In the genomic region with DNA sequence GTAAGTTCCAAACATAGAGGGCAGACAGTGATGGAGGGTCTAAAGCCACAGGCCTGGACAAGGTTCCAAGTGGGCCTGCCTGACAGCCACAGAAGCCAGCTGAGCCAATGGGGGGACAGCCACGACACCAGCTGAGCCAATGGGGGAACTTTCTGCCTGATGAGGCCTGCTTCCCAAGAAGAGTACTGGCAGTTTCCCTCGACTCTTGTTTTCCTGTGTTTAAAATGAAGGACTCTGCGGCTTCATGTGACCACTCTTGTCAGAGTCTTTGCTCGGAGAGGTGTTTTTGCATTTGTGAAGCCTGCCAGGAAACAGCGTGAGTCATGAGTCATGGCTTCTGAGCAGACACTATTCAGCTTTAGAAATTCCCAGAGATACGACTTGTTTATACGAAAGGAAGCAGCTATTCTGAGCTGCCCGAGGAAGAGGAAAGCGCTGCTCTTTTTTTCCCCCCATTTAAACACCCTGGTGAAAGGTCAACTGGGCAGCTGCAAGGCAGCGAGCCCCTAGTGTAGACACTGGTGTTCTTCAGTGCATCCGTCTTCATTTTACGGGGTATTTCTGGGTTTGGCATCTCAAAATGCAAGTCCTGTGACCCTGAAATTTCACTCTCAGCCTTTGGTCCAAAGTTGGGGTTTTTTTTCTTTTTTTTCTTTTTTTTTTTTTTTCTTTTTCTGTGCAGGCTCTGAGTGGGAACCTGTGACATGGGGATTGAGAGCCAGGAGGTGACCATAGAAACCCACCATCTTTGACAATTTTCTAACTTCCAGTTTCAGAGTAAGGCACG, we compare ENCODE assay signal across 8 mouse cellular contexts.
DNase-seq lines count a peak whose midpoint lies in the region; ATAC-seq lines count a peak whose summit lies in the region.

No protein-coding gene starts in this region.

- no peaks in the 10 kb centered on the region for H3K9me3 ChIP-seq in embryonic facial prominence, embryonic 10.5 days
- no peaks in the 10 kb centered on the region for H3K9me3 ChIP-seq in limb, embryonic 13.5 days
- no peaks in the 10 kb centered on the region for H3K9me3 ChIP-seq in midbrain, embryonic 16.5 days (replicated peaks; ENCODE audit: control insufficient read depth, low read length, poor library complexity, severe bottlenecking)

- peaks cover 25% of the 10 kb centered on the region for H3K4me1 ChIP-seq in embryonic facial prominence, embryonic 10.5 days
- H3K4me1 ChIP-seq in limb, embryonic 13.5 days = peaks cover 13% of the 10 kb centered on the region; the same call in 1 of the 2 replicates
- peaks cover 8% of the 10 kb centered on the region for H3K4me1 ChIP-seq in midbrain, embryonic 16.5 days (ENCODE audit: control insufficient read depth, insufficient read depth, low read length)

- H3K9ac ChIP-seq in limb, embryonic 13.5 days = no peak overlapping the region
- no peak overlapping the region for H3K9ac ChIP-seq in midbrain, embryonic 16.5 days (ENCODE audit: low read depth, low read length)

- peak overlapping the region; percentile 54 for H3K27ac ChIP-seq in embryonic facial prominence, embryonic 10.5 days (replicated peaks)
- no peak overlapping the region for H3K27ac ChIP-seq in limb, embryonic 13.5 days
- peak overlapping the region; percentile 58 for H3K27ac ChIP-seq in midbrain, embryonic 16.5 days (ENCODE audit: low read length)

- WGBS in embryonic facial prominence, embryonic 10.5 days = 50% methylated on average over 13 of the region's 13 CpGs
- 44% methylated on average over 13 of the region's 13 CpGs for WGBS in limb, embryonic 13.5 days
- 40% methylated on average over 13 of the region's 13 CpGs for WGBS in midbrain, embryonic 16.5 days

- no peaks in the 10 kb centered on the region for H3K36me3 ChIP-seq in embryonic facial prominence, embryonic 10.5 days (replicated peaks)
- no peaks in the 10 kb centered on the region for H3K36me3 ChIP-seq in limb, embryonic 13.5 days
- no peaks in the 10 kb centered on the region for H3K36me3 ChIP-seq in midbrain, embryonic 16.5 days (ENCODE audit: control insufficient read depth, insufficient read depth, low read length)

- H3K4me2 ChIP-seq in limb, embryonic 13.5 days (replicated peaks) = no peak overlapping the region
- no peak overlapping the region for H3K4me2 ChIP-seq in midbrain, embryonic 16.5 days (ENCODE audit: low read length)

- H3K4me3 ChIP-seq in embryonic facial prominence, embryonic 10.5 days = no peak overlapping the region
- H3K4me3 ChIP-seq in limb, embryonic 13.5 days = no peak overlapping the region
- no peak overlapping the region for H3K4me3 ChIP-seq in midbrain, embryonic 16.5 days (ENCODE audit: low read depth, low read length)

- ATAC-seq in limb, embryonic 13.5 days (ENCODE audit: low FRiP score, low read depth) = peak; percentile 77
- peak; percentile 48; the same call in 1 of the 2 replicates for ATAC-seq in midbrain, embryonic 16.5 days
- no peak for ATAC-seq in granulocyte monocyte progenitor cell, adult 5-6 weeks (replicated peaks; ENCODE audit: poor library complexity, severe bottlenecking)

- DNase-seq in 416B (ENCODE audit: low read depth) = peak; percentile 89
- peak; percentile 87 for DNase-seq in adrenal gland, adult 2 months
- DNase-seq in embryonic facial prominence, embryonic 10.5 days (ENCODE audit: low spot score) = peak; percentile 35
- peak; percentile 91 for DNase-seq in heart, adult 8-10 months (ENCODE audit: low spot score)
- DNase-seq in kidney, adult 18-20 months = peak; percentile 53

- H3K27me3 ChIP-seq in embryonic facial prominence, embryonic 10.5 days (replicated peaks; ENCODE audit: low read depth, poor library complexity, severe bottlenecking) = no peaks in the 10 kb centered on the region
- 0 out of 2 replicates have a peak, but pooled peaks cover 3% of the 10 kb centered on the region for H3K27me3 ChIP-seq in limb, embryonic 13.5 days
- H3K27me3 ChIP-seq in midbrain, embryonic 16.5 days (ENCODE audit: control insufficient read depth, insufficient read depth, low read depth, low read length) = no peaks in the 10 kb centered on the region

Comparison
In these comparisons a context has a peak if more than half of its experiments do, and no peak if none do; other contexts are left out.
1. DNase-seq: peak in every context shown above with its lines; median percentile 91 in heart, adult 8-10 months; 89 in 416B; 87 in adrenal gland, adult 2 months; 53 in kidney, adult 18-20 months; 35 in embryonic facial prominence, embryonic 10.5 days.